Comparison of ENCODE assay signal across 9 mouse cellular contexts in the genomic region with DNA sequence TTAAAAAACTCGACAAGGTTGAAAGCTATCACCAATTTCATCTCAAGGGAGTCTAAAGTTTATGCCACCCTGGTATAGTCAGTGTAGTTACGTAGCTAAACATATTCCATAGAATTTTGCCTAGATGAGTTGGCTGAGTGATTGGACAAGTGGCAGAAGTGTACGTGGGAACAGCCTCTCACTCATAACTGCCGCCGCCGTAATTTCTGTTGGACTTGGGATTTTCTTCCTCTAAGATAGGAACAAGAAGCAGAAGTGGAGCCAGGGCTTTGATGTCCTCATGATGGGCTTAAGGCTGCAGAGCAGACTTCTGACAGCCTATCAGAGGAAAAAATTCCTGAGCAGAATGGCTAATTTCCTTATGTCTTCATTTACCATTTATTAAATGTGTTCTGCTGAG. TPM values are rescaled to one million over a fixed set of nuclear protein-coding genes. Genes with fewer than 3 reads are reported as not detected.
DNase-seq lines count a peak whose midpoint lies in the region; ATAC-seq lines count a peak whose summit lies in the region.
"Had no signal": no experiment of that assay in that cellular context is flagged by ENCODE, and none has a peak within 500 bp of the region (broad histone marks: within the 10 kb centered on the region; RNA-seq: fewer than 3 reads in every experiment).

No protein-coding gene starts in this region.

- no peak overlapping the region for H3K9ac ChIP-seq in hindbrain, embryonic 12.5 days
- no peak overlapping the region for H3K9ac ChIP-seq in hindbrain, embryonic 16.5 days (ENCODE audit: low read depth, low read length)
- H3K9ac ChIP-seq in lung, embryonic 16.5 days (ENCODE audit: low read length) = no peak overlapping the region

- H3K36me3 ChIP-seq in hindbrain, embryonic 12.5 days = no peaks in the 10 kb centered on the region
- H3K36me3 ChIP-seq in hindbrain, embryonic 16.5 days (ENCODE audit: control insufficient read depth, insufficient read depth, low read length) = no peaks in the 10 kb centered on the region
- H3K36me3 ChIP-seq in lung, embryonic 16.5 days (ENCODE audit: control insufficient read depth, insufficient read depth, low read length) = no peaks in the 10 kb centered on the region

- no peak for ATAC-seq in hindbrain, embryonic 12.5 days (ENCODE audit: low FRiP score)
- ATAC-seq in hindbrain, embryonic 16.5 days = no peak
- no peak for ATAC-seq in lung, embryonic 16.5 days (ENCODE audit: low read depth)
- ATAC-seq in granulocyte monocyte progenitor cell, adult 5-6 weeks (replicated peaks; ENCODE audit: poor library complexity, severe bottlenecking) = peak; percentile 34; the same call in 1 of the 2 replicates
- ATAC-seq in megakaryocyte, adult 5-6 weeks (ENCODE audit: poor library complexity, severe bottlenecking) = 0 out of 2 replicates have a peak, but pooled peaks have one; percentile 20

- H3K4me1 ChIP-seq in hindbrain, embryonic 12.5 days = peaks cover 17% of the 10 kb centered on the region
- H3K4me1 ChIP-seq in hindbrain, embryonic 16.5 days (ENCODE audit: control insufficient read depth, insufficient read depth, low read depth, low read length) = peaks cover 8% of the 10 kb centered on the region; the same call in 1 of the 2 replicates
- peaks cover 20% of the 10 kb centered on the region for H3K4me1 ChIP-seq in lung, embryonic 16.5 days (replicated peaks; ENCODE audit: control insufficient read depth, insufficient read depth, low read length)

- DNase-seq in lung, postnatal 25 days (ENCODE audit: low spot score) = no peak
- DNase-seq in thymus, postnatal 14 days = no peak
- DNase-seq in gastrocnemius, postnatal 10 days = no peak

- peak overlapping the region; percentile 37; the same call in 1 of the 2 replicates for H3K27ac ChIP-seq in hindbrain, embryonic 12.5 days
- no peak overlapping the region for H3K27ac ChIP-seq in hindbrain, embryonic 16.5 days (ENCODE audit: low read depth, low read length)
- H3K27ac ChIP-seq in lung, embryonic 16.5 days (ENCODE audit: low read length) = peak overlapping the region; percentile 21
- H3K27ac ChIP-seq: macrophage had no signal

- H3K9me3 ChIP-seq in hindbrain, embryonic 12.5 days (replicated peaks) = no peaks in the 10 kb centered on the region
- H3K9me3 ChIP-seq in hindbrain, embryonic 16.5 days (ENCODE audit: control insufficient read depth, low read length) = no peaks in the 10 kb centered on the region
- no peaks in the 10 kb centered on the region for H3K9me3 ChIP-seq in lung, embryonic 16.5 days (ENCODE audit: control insufficient read depth, low read length)

- no peak overlapping the region for H3K4me3 ChIP-seq in hindbrain, embryonic 12.5 days
- H3K4me3 ChIP-seq in hindbrain, embryonic 16.5 days (ENCODE audit: low read length) = no peak overlapping the region
- H3K4me3 ChIP-seq in lung, embryonic 16.5 days (ENCODE audit: low read length) = no peak overlapping the region

- no peaks in the 10 kb centered on the region for H3K27me3 ChIP-seq in hindbrain, embryonic 12.5 days
- H3K27me3 ChIP-seq in hindbrain, embryonic 16.5 days (replicated peaks; ENCODE audit: control insufficient read depth, insufficient read depth, low read length) = no peaks in the 10 kb centered on the region
- no peaks in the 10 kb centered on the region for H3K27me3 ChIP-seq in lung, embryonic 16.5 days (ENCODE audit: control insufficient read depth, insufficient read depth, low read depth, low read length)

- H3K4me2 ChIP-seq in hindbrain, embryonic 12.5 days (replicated peaks) = no peak overlapping the region
- no peak overlapping the region for H3K4me2 ChIP-seq in hindbrain, embryonic 16.5 days (ENCODE audit: low read length)
- H3K4me2 ChIP-seq in lung, embryonic 16.5 days (ENCODE audit: low read depth, low read length) = no peak overlapping the region

- 77% methylated on average over 6 of the region's 6 CpGs for WGBS in hindbrain, embryonic 12.5 days
- WGBS in hindbrain, embryonic 16.5 days = 70% methylated on average over 6 of the region's 6 CpGs
- WGBS in lung, embryonic 16.5 days = 45% methylated on average over 6 of the region's 6 CpGs

RNA-seq across cellular contexts. Expression of a gene that starts 17.5 kb away (rescaled TPM):
- polyA plus RNA-seq in hindbrain, embryonic 12.5 days (2016; fragmentation: Nextera tagmentation; extraction: Ambion mirVana) = 109 and 113 TPM in 2 replicates
- 126 and 127 TPM in 2 replicates for polyA plus RNA-seq in hindbrain, embryonic 16.5 days (2015; fragmentation: Nextera tagmentation; extraction: Ambion mirVana)
- 133 and 134 TPM in 2 replicates for polyA plus RNA-seq in lung, embryonic 16.5 days (2015; fragmentation: Nextera tagmentation; extraction: Ambion mirVana)
- 89.1 and 89.4 TPM in 2 replicates for total RNA-seq in granulocyte monocyte progenitor cell, adult 5-6 weeks (2014; fragmentation: Nextera tagmentation)
- total RNA-seq in granulocyte monocyte progenitor cell, adult 5-6 weeks (2017) = 52.2 and 65.1 TPM in 2 replicates
- total RNA-seq in megakaryocyte, adult 5-6 weeks (2015) = 47.7 and 50.9 TPM in 2 replicates
- total RNA-seq in megakaryocyte, adult 5-6 weeks (2017) = 36.8 and 55.2 TPM in 2 replicates
- total RNA-seq in gastrocnemius, postnatal 10 days (2021) = 100 to 1,000 TPM; 123 to 129 TPM

RNA-seq across cellular contexts. Expression of a gene that starts 30.7 kb away (rescaled TPM):
- 36.2 and 38.4 TPM in 2 replicates for polyA plus RNA-seq in hindbrain, embryonic 12.5 days (2016; fragmentation: Nextera tagmentation; extraction: Ambion mirVana)
- 38.6 and 41.2 TPM in 2 replicates for polyA plus RNA-seq in hindbrain, embryonic 16.5 days (2015; fragmentation: Nextera tagmentation; extraction: Ambion mirVana)
- 71.5 and 72.8 TPM in 2 replicates for polyA plus RNA-seq in lung, embryonic 16.5 days (2015; fragmentation: Nextera tagmentation; extraction: Ambion mirVana)
- 505 and 572 TPM in 2 replicates for total RNA-seq in granulocyte monocyte progenitor cell, adult 5-6 weeks (2014; fragmentation: Nextera tagmentation)
- 503 and 505 TPM in 2 replicates for total RNA-seq in granulocyte monocyte progenitor cell, adult 5-6 weeks (2017)
- total RNA-seq in megakaryocyte, adult 5-6 weeks (2015) = 797 and 809 TPM in 2 replicates
- 623 and 641 TPM in 2 replicates for total RNA-seq in megakaryocyte, adult 5-6 weeks (2017)
- 100 to 1,000 TPM; 141 to 145 TPM for total RNA-seq in gastrocnemius, postnatal 10 days (2021)

Comparison
In these comparisons a context has a peak if more than half of its experiments do, and no peak if none do; other contexts are left out.
1. ATAC-seq: peak in granulocyte monocyte progenitor cell, adult 5-6 weeks (single experiment) and megakaryocyte, adult 5-6 weeks (single experiment); none in hindbrain, embryonic 12.5 days (single experiment), hindbrain, embryonic 16.5 days (single experiment) and lung, embryonic 16.5 days (single experiment).